Mouse (Mus musculus) embryonic facial prominence, embryonic 13.5 days (tissue): ENCODE measurements around the gene Uhrf1. TPM values are rescaled to one million over a fixed set of nuclear protein-coding genes. Genes with fewer than 3 reads are reported as not detected.

Source experiments
- ATAC-seq: fragments of 200-750 bp; cut with Nextera tagmentation; 2 replicates; pipeline ENCODE4 v1.8.0; 2017; ENCODE audit warnings: low read depth; ENCODE audit not compliant: insufficient number of reproducible peaks, insufficient read depth, low FRiP score, low TSS enrichment
- H3K27ac ChIP-seq: fragments of 300-500 bp; sonication (generic); 2 replicates; pipeline ENCODE4 v1.5.1; 2015; ENCODE audit warnings: moderate library complexity, mild to moderate bottlenecking, inconsistent platforms
- H3K27me3 ChIP-seq: fragments of 300-500 bp; sonication (generic); 2 replicates; pipeline ENCODE4 v1.6.1; 2015; ENCODE audit warnings: mild to moderate bottlenecking, inconsistent platforms
- H3K36me3 ChIP-seq: fragments of 300-500 bp; sonication (generic); 2 replicates; pipeline ENCODE4 v1.6.1; 2015; ENCODE audit warnings: mild to moderate bottlenecking, inconsistent platforms
- H3K4me1 ChIP-seq: fragments of 300-500 bp; sonication (generic); 2 replicates; pipeline ENCODE4 v1.6.1; 2015; ENCODE audit warnings: inconsistent platforms
- H3K4me2 ChIP-seq: fragments of 300-500 bp; sonication (generic); 2 replicates; pipeline ENCODE4 v1.6.1; 2015; ENCODE audit warnings: moderate library complexity, mild to moderate bottlenecking, inconsistent platforms
- H3K4me3 ChIP-seq: fragments of 300-500 bp; sonication (generic); 2 replicates; pipeline ENCODE4 v1.5.1; 2015; ENCODE audit warnings: mild to moderate bottlenecking, inconsistent platforms
- H3K9ac ChIP-seq: fragments of 300-500 bp; sonication (generic); 2 replicates; pipeline ENCODE4 v1.6.1; 2015; ENCODE audit warnings: mild to moderate bottlenecking, inconsistent platforms
- H3K9me3 ChIP-seq: fragments of 300-500 bp; sonication (generic); 2 replicates; pipeline ENCODE4 v1.6.1; 2016; ENCODE audit warnings: inconsistent platforms
- WGBS: fragments of 180-500 bp; shearing (Covaris S2); methylation state at CpG from one replicate; pipeline ENCODE4 v1.1.7; 2015; ENCODE audit warnings: mixed read lengths; 5-methylcytosine and 5-hydroxymethylcytosine counted together
- polyA plus RNA-seq: library from polyadenylated mRNA; unstranded; fragments of >200 nt; fragmentation: Nextera tagmentation; extraction: Ambion mirVana; gene quantifications from 2 replicates; pipeline ENCODE4 v1.2.1, GENCODE M21; 2015

Gene Uhrf1
- polyA plus RNA-seq, 1 experiment from 2014 or later: 143 TPM

DNA sequence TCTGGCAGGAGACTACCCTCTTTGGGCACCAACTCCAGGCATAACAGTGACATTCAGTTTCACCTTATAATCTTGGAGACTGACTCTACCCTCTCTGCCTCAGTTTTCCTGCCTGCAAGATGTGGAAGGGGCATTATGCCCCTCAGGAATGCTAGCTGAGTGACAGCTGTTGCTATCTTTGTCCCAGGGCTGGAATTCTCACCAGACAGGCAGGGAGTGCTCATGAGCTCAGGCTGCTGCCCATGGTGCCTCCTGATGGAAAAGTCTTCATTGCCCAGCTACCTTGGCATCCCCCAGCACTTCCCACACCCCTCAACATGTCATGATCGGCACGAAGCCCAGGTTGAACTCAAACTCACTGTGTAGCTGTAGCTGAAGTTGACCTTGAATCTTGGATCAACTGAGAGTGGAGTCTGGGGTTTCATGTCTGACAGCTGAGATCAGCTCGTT is 40.5 kb upstream of the Uhrf1 start:
- H3K27ac ChIP-seq: 0 out of 2 replicates have a peak overlapping the region, but pooled peaks have one; percentile 34
- no peak for ATAC-seq
- WGBS: 87% methylated on average over 3 of the region's 3 CpGs

DNA sequence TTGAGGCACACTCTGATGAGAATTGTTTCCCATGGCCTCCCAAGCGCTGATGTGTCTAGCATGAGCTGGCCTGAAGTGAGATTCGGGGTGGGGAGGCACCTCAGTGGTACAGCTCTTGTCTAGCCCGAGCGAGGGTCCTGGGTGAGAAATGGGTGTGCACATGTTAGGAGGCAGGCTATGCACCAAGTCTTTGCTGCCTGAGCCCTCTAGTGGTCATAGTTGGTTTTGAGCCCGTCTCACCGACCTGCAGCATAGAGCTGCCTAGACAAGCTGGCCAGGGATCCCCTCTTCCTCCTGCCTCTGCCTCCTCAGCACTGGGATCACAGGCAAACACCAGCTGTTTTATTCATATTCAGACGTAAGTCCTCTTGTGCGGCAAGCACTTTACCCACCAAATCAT is 39.1 kb upstream of the Uhrf1 start:
- WGBS: 22% methylated on average over 8 of the region's 8 CpGs
- peaks cover 25% of the 10 kb centered on the region for H3K4me1 ChIP-seq
- H3K36me3 ChIP-seq: peaks cover 51% of the 10 kb centered on the region
- H3K4me2 ChIP-seq: no peak overlapping the region
- ATAC-seq: no peak
- no peaks in the 10 kb centered on the region for H3K9me3 ChIP-seq
- no peak overlapping the region for H3K4me3 ChIP-seq
- no peaks in the 10 kb centered on the region for H3K27me3 ChIP-seq
- no peak overlapping the region for H3K27ac ChIP-seq
- no peak overlapping the region for H3K9ac ChIP-seq

More for the DNA sequence above, 40.5 kb upstream of the Uhrf1 start:
- H3K9ac ChIP-seq: no peak overlapping the region
- no peak overlapping the region for H3K4me2 ChIP-seq
- peaks cover 38% of the 10 kb centered on the region for H3K4me1 ChIP-seq
- H3K4me3 ChIP-seq: no peak overlapping the region
- no peaks in the 10 kb centered on the region for H3K9me3 ChIP-seq
- peaks cover 62% of the 10 kb centered on the region for H3K36me3 ChIP-seq
- H3K27me3 ChIP-seq: no peaks in the 10 kb centered on the region

DNA sequence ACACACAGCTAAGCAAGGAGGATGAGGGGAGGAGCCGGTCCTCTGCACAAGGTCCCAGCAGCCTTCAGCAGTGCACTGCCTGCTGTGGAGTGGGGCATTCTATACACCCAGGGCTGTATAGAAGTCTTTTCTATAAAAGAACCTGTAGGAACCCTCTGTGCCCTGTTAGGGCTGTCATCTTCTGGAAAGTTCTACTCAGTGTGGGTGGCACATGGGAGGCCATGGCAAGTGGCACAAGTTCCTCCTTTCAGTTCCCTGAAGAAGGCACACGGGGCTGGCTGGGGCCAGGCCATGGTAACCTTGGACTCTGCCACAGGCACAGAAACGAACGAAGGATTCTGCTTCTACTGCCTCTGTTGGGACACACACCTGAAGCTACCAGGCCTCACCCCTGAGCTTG is 38.1 kb upstream of the Uhrf1 start:
- Histone ChIP-seq H3K4me3 (no peak overlapping the region), H3K27me3 (no peaks in the 10 kb centered on the region), H3K4me2 (no peak overlapping the region), H3K36me3 (peaks cover 41% of the 10 kb centered on the region), H3K9me3 (no peaks in the 10 kb centered on the region), H3K4me1 (peaks cover 19% of the 10 kb centered on the region), H3K27ac (no peak overlapping the region), H3K9ac (no peak overlapping the region)
- WGBS: 93% methylated on average over 4 of the region's 4 CpGs
- no peak for ATAC-seq

GRCm38 (mm10) chr17:56265869-56266268 is 37.3 kb upstream of the Uhrf1 start:
- Histone ChIP-seq H3K27me3 (no peaks in the 10 kb centered on the region), H3K4me2 (no peak overlapping the region), H3K4me1 (peaks cover 12% of the 10 kb centered on the region; the same call in 1 of the 2 replicates), H3K4me3 (no peak overlapping the region), H3K36me3 (peaks cover 40% of the 10 kb centered on the region), H3K9me3 (no peaks in the 10 kb centered on the region), H3K9ac (no peak overlapping the region), H3K27ac (no peak overlapping the region)
- ATAC-seq: no peak
- WGBS: 92% methylated on average over 3 of the region's 3 CpGs

- H3K27me3 ChIP-seq: no peaks in the 10 kb centered on the region
- no peak overlapping the region for H3K27ac ChIP-seq
- no peak overlapping the region for H3K9ac ChIP-seq
- no peak for ATAC-seq
- no peak overlapping the region for H3K4me3 ChIP-seq
- H3K36me3 ChIP-seq: peaks cover 40% of the 10 kb centered on the region
- H3K4me2 ChIP-seq: no peak overlapping the region
- WGBS: 49% methylated on average over 3 of the region's 3 CpGs
- H3K4me1 ChIP-seq: peaks cover 8% of the 10 kb centered on the region; the same call in 1 of the 2 replicates
- no peaks in the 10 kb centered on the region for H3K9me3 ChIP-seq
These were observed 36.9 kb upstream of the Uhrf1 start for GRCm38 (mm10) chr17:56266271-56266670.

GRCm38 (mm10) chr17:56269153-56269630 is 33.9 kb upstream of the Uhrf1 start:
- peak overlapping the region; percentile 65 for H3K9ac ChIP-seq
- peaks cover 38% of the 10 kb centered on the region for H3K36me3 ChIP-seq
- peak overlapping the region; percentile 43 for H3K4me3 ChIP-seq
- peaks cover 10% of the 10 kb centered on the region for H3K4me1 ChIP-seq
- peak overlapping the region; percentile 71 for H3K4me2 ChIP-seq
- no peaks in the 10 kb centered on the region for H3K27me3 ChIP-seq
- WGBS: 23% methylated on average over 12 of the region's 12 CpGs
- H3K9me3 ChIP-seq: no peaks in the 10 kb centered on the region
- ATAC-seq: peak; percentile 70
- peak overlapping the region; percentile 82 for H3K27ac ChIP-seq

- H3K9ac ChIP-seq: peak overlapping the region; percentile 65; the same call in 1 of the 2 replicates
- no peaks in the 10 kb centered on the region for H3K27me3 ChIP-seq
- peaks cover 35% of the 10 kb centered on the region for H3K36me3 ChIP-seq
- peak overlapping the region; percentile 82 for H3K27ac ChIP-seq
- peak overlapping the region; percentile 71 for H3K4me2 ChIP-seq
- peaks cover 10% of the 10 kb centered on the region for H3K4me1 ChIP-seq
- H3K9me3 ChIP-seq: no peaks in the 10 kb centered on the region
- H3K4me3 ChIP-seq: peak overlapping the region; percentile 43
- no peak for ATAC-seq
- 75% methylated on average over 3 of the region's 3 CpGs for WGBS
These were observed 33.4 kb upstream of the Uhrf1 start for GRCm38 (mm10) chr17:56269741-56270140.

GRCm38 (mm10) chr17:56271609-56272253 is 31.4 kb upstream of the Uhrf1 start:
- Histone ChIP-seq H3K36me3 (peaks cover 29% of the 10 kb centered on the region; the same call in 1 of the 2 replicates), H3K27me3 (no peaks in the 10 kb centered on the region), H3K4me3 (no peak overlapping the region), H3K9ac (no peak overlapping the region), H3K27ac (no peak overlapping the region), H3K9me3 (no peaks in the 10 kb centered on the region), H3K4me1 (peaks cover 16% of the 10 kb centered on the region), H3K4me2 (no peak overlapping the region)
- 84% methylated on average over 12 of the region's 12 CpGs for WGBS
- no peak for ATAC-seq

GRCm38 (mm10) chr17:56272644-56273043 is 30.5 kb upstream of the Uhrf1 start:
- peaks cover 29% of the 10 kb centered on the region; the same call in 1 of the 2 replicates for H3K36me3 ChIP-seq
- no peak overlapping the region for H3K4me2 ChIP-seq
- 79% methylated on average over 3 of the region's 3 CpGs for WGBS
- ATAC-seq: no peak
- H3K4me3 ChIP-seq: no peak overlapping the region
- no peaks in the 10 kb centered on the region for H3K9me3 ChIP-seq
- no peaks in the 10 kb centered on the region for H3K27me3 ChIP-seq
- no peak overlapping the region for H3K9ac ChIP-seq
- no peak overlapping the region for H3K27ac ChIP-seq
- peaks cover 26% of the 10 kb centered on the region for H3K4me1 ChIP-seq

GRCm38 (mm10) chr17:56273482-56273881 is 29.6 kb upstream of the Uhrf1 start:
- WGBS: 77% methylated on average over 7 of the region's 7 CpGs
- Histone ChIP-seq H3K4me2 (no peak overlapping the region), H3K4me1 (peaks cover 26% of the 10 kb centered on the region), H3K27ac (no peak overlapping the region), H3K27me3 (no peaks in the 10 kb centered on the region), H3K4me3 (no peak overlapping the region), H3K36me3 (peaks cover 31% of the 10 kb centered on the region), H3K9ac (peak overlapping the region; percentile 37), H3K9me3 (no peaks in the 10 kb centered on the region)
- no peak for ATAC-seq

DNA sequence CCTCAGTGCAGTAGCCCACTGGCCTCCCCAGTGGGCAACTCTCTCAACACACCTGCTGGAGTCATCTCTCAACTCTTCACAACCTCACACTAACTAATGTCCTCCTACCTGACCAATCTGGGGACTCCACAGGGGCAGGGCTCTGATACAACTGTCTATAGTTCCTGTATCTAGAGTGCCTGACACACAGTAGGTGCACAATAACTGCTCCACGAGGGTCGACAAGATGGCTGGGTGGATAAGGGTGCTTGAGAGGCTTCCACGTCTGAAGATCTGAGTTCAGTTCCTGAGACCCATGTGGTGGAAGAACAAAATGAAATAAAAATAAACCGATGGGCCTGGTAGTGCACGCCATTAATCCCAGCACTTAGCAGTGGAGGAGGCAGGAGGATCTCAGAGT is 29.1 kb upstream of the Uhrf1 start:
- Histone ChIP-seq H3K9me3 (no peaks in the 10 kb centered on the region), H3K4me2 (no peak overlapping the region), H3K27ac (no peak overlapping the region), H3K27me3 (no peaks in the 10 kb centered on the region), H3K4me3 (no peak overlapping the region), H3K9ac (no peak overlapping the region), H3K36me3 (peaks cover 36% of the 10 kb centered on the region), H3K4me1 (peaks cover 26% of the 10 kb centered on the region)
- WGBS: 91% methylated on average over 5 of the region's 5 CpGs
- ATAC-seq: no peak

DNA sequence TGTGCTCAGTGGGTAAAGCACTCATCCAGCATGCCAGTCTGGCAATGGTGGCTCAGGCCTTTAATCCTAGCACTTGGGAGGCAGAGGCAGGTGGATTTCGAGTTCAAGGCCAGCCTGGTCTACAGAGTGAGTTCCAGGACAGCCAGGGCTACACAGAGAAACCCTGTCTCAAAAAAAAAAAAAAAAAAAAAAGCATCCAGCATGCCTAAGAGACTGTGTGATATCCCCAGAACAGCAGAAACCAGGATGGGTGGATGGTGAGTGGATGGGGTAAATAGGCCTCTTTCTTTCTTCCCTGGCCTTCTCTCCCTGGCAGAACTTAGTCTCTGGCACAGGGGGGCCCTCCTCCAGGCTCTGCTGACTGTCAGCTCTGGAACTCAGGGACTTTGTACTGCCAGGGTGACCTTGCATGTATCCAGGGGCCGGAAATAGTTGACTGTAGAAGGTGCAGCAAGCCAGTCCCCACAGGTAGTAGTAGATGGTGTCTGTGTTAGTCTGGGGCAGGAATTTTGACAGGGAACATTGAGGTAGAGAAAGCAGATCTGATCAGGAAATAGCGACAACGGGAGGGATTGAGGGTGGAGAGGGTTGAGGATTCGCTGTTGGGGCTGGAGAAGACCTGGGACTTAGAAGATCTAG is 27.2 kb upstream of the Uhrf1 start:
- no peak for ATAC-seq
- Histone ChIP-seq H3K4me2 (peak overlapping the region; percentile 77), H3K9me3 (no peaks in the 10 kb centered on the region), H3K27me3 (no peaks in the 10 kb centered on the region), H3K4me1 (peaks cover 29% of the 10 kb centered on the region), H3K9ac (peak overlapping the region; percentile 79), H3K36me3 (peaks cover 43% of the 10 kb centered on the region), H3K27ac (peak overlapping the region; percentile 92), H3K4me3 (peak overlapping the region; percentile 59)
- WGBS: 21% methylated on average over 5 of the region's 5 CpGs
